Mouse (Mus musculus): ENCODE measurements at regions not wholly inside any gene's neighbourhood (a gene's known extent, or its start where the extent isn't known, plus 50 kb on each side); places are given as distances from the start of the nearest gene placed in this dataset.

DNA sequence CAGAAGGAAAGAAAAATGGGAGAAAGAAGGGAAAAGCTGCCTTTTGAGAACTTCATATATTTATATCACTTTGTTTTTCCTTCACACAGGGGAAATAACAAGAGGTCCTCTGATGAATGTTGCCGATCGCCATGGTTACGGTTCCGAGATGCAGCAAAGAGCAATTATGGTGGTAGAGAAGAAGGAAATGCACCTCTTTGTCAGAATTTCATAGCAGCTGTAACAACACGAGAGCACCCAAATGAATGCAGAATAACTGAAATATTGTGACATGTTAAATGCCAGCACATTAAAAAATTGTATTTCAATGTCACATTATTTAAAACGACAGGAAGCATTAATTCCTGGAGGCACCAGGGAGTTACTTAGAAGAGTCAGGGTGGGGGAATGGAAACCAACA lies 279.4 kb downstream of the Mctp2 start:
- in situ Hi-C loops (cut with MboI, MseI) = no loop called here

DNA sequence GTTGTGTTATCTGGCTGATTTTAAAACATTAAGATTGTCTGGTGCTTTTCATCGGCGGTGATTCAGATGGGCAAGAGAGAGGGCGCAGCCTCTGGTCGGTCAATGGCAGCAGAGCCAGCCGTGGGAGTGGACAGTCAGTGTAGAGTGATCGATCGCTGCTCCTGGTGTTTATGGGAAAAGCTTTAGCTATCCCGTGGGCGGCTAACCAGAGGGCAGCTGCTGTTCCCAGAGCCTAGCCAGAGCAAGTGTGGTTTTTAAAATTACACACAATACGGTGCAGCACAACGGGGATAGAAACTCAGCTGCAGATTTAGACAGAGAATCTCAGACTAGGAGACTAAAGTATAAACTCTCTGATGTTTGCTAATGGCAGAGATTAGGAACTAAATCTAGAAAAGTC lies 297.3 kb downstream of the Mctp2 start:
- in situ Hi-C loops (cut with MboI, MseI) = loop anchor here (25.0 kb wide), 1 partner anchor 1172 kb away; no protein-coding TSS in a partner anchor

DNA sequence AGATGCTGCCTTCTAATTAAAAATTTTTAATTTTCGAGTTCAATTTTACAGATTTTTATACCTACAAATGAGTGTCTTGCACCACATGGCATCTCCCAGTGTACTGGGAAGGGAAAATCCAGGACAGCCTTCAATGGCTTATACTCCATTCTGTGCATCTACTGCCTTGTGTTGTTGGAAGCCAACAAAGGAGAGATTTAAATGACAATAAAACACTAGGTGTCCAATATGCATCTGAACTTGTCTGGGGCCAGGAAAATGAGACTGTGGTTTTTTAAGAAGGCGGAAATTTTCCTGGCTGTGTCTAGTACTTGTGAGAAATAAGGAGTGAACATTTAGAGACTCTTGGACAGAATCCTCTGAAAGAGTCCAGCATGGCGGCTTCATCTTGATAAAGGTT lies 302.1 kb downstream of the Mctp2 start:
- in situ Hi-C loops (cut with MboI, MseI) = loop anchor here (25.0 kb wide), 1 partner anchor 1167 kb away; no protein-coding TSS in a partner anchor

DNA sequence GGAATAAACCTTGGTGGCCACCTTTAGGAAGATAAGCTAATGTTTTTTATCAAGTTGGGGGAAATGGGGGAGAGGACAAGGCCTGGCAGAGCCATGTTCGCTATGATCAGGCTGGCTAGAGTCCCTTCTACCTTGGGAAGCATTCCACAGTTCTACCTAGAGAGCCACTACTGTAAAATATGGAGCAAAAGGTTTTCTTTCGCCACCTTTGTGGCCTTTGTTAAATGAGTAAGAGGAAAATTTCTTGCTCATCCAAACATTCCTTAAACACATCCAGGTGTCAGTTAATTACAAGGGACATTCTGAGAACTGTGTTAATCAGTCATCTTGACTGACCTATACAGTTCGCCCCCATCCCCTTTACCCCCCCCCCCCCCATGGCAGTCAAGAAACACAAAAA lies 313.9 kb downstream of the Mctp2 start:
- in situ Hi-C loops (cut with MboI, MseI) = no loop called here

DNA sequence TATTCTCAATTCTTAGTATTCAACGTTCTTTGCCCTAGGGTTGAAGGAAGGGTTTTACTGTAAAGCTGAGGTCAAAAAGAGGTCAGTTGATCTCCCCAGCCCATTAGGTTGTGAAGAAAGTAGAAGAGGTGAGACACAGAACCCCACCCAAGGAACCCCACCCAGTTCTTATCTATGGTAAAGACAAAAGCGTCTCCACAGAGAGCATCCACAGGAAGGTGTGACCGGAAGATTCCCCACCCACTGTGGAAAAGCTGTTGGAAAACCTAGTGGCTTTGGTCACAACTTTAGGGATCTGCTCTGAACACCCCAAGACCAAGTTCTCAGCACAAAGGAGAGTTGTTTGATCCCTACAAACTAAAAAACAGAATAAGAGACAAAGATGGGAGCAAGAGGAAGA lies 314.6 kb downstream of the Mctp2 start:
- in situ Hi-C loops (cut with MboI, MseI) = no loop called here

DNA sequence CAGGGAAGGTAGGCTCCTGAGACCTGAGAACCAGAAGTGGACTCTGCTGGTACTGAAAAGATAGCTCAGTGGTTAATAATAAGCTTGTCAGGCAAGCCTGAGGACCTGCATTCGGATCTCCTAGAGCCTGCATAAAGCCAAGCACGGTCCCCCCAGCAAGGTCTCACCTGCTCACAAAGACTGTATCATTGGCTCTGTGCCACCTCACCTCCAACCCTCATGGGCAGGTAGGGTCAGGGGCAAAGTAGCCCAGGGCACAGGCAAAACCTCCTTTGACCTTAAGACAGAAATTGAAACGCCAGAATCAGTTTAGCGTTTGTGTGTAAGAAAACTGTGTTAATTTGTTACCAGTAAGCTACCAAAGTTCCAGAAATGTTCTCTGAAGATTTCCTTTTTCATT lies 315.2 kb downstream of the Mctp2 start:
- in situ Hi-C loops (cut with MboI, MseI) = no loop called here

DNA sequence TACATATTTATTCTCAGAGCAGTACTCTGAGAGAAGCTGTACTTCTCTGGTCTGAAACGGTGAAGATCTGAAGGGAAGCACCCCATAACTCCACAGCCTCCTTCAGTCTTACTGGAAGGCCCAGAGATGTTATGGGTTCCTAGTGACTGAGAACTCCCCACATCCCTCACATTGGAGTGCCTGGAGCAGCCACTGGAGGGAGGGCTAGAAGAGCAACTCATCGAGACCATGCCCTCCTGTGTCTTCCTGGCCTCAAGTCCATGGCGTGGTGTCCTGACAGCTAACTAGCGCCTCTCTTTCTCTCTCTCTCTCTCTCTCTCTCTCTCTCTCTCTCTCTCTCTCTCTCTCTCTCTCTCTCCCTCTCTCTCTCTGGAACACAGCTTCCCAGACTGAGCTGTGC lies 340.4 kb downstream of the Mctp2 start:
- in situ Hi-C loops (cut with MboI, MseI) = no loop called here

DNA sequence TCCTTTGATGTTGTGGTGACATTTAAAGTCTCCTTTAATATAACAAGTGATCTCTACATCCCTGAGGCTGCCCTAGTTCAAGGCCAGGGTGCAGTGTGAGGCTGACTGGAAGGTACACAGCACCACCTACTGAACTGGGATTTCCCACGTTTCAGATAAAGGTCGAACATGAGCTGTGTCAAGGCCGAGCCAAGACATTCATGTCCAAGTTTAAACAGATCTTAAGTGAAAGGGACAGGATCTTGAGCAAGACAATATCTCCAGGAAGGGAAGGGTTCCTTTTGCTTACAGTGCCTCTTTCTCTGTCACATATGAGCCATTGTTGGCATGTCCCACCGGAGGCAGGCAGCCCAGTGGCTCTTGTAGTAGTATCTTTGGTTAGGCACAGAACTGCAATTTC lies 343.0 kb downstream of the Mctp2 start:
- in situ Hi-C loops (cut with MboI, MseI) = no loop called here

DNA sequence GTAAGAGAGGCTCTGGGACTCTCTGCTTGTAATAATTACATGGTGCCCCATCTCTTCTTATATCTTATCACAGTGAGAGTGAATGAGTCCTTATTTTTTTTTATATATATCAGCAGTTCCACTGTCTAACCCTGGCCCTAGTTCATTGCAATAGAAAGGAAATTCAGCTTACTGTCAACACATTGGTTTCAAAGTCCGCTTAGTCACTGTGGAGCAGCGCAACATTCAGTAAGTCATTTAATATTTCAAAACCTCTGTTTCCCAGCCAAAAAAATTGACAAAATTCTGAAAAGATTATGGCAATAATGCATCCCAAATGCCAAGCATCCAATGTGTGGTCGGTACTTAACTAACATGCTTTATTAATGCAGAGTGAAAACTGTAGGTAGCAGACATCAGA lies 343.6 kb downstream of the Mctp2 start:
- in situ Hi-C loops (cut with MboI, MseI) = no loop called here

DNA sequence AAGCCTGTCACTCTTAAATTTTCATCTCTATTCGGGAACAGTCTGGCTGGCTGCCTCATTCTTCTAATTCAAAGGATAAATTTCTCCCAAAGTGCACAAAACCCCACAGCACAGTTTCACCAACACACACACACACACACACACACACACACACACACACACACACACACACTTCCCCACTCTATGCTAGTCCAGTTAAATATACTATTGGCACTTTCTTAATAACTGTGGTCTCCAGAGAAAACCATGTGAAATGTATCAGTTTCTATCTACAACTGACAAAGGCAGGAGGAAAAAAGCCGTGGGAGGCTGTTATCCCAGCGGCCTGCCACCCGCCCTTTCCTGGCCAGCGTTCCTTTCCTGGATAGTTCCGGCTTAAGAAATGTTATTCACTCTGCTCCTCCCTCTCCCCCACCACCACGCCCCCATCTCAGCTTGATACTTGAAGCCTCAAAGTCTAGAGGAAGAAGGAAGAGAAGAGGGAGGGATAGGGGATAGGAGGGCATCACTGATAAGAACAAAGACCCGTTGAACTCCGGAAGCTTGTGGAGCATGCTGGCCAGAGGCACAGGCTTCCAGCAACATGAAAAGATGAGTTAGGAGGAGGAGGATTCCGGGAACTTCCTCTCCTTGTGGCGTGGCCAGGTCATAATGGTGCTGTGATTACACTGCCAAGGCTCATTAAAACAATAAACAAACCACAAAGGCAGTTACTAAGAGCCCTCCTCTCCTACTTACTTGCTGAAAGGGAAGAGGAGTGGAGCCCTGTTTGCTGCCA lies 345.8 kb downstream of the Mctp2 start:
- in situ Hi-C loops (cut with MboI, MseI) = no loop called here

DNA sequence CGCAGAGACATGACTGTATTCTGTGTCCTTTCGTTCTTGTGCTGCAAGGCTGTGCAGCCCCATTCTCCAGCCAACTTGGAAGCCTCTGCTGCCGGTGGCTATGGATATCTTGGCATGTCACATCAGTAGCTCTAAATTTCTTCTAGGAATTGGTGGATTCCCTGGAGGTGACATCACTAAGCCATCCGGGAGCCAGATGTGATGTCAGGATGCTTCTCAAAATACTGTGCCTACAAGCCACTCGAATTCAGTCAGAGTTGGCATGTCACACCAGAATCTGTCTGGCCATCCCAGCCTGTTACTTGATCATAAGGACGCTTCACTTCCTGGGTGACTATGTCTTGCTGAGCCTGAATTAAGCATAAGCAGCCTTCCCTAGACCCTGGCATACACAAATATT lies 359.9 kb downstream of the Mctp2 start:
- in situ Hi-C loops (cut with MboI, MseI) = loop anchor here (5.0 kb wide), 1 partner anchor 96 kb away; no protein-coding TSS in a partner anchor

DNA sequence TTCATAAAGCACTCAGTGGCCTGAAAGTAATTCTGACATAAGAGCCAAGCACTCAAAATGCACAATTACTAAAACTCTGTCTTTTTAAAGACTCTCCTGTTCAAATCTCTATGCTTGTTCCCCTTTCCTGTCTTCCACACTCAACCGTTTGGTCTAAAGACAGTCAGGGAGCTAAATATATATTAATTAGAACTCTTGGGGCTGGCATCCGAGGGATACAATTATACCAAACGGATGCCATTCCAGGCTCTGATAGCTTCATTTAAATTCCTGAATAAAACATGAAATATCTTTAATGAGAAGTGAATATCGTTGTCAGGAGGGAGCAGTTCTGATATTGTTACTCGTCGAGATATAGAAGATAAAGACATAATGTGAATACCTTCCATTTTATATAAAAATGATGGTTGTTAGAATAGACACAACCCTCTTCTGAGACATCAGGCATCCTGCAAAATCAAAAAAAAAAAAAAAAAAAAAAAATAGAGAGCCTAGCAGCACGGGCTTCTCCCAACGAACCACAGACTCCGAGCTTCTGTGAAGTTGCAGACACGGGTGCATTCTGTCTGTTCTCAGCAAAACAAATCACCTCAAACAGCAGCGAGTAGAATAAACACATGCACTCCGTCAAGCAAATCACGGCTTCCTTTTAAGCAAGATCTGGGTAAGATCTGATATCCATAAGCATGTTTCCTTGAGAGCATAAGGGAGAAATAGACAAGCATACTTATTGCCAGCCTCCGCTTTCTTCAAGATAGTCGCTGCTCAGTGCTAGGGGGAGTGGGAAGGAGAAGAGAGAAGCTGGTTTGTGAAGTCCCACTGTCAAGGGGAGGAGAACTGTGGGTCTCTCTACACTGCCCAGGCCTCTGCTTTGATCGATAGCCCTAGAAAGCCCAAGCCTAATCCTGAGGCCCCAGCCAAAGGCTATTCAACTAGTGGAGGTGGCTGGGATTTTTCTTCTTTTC lies 363.0 kb downstream of the Mctp2 start:
- in situ Hi-C loops (cut with MboI, MseI) = no loop called here

DNA sequence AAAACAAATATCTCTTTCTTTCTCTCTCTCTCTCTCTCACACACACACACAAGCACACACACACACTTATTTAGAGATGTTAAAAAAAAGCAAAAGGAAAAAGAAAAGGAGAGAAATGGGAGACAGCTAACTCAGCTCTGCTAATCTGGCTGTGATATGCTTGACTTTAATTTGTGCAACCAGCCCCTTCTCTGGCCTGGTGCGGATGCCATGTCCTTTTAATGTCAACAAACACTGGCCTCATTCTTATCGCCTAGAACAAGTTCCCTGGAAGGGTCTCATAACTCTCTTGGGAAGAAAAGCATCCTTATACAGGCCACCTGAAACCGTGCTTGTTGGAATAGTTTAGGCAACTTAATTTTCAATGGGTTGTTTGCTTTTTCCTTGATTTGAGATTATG lies 368.7 kb downstream of the Mctp2 start:
- in situ Hi-C loops (cut with MboI, MseI) = loop anchor here (5.0 kb wide), 1 partner anchor 435 kb away; no protein-coding TSS in a partner anchor

DNA sequence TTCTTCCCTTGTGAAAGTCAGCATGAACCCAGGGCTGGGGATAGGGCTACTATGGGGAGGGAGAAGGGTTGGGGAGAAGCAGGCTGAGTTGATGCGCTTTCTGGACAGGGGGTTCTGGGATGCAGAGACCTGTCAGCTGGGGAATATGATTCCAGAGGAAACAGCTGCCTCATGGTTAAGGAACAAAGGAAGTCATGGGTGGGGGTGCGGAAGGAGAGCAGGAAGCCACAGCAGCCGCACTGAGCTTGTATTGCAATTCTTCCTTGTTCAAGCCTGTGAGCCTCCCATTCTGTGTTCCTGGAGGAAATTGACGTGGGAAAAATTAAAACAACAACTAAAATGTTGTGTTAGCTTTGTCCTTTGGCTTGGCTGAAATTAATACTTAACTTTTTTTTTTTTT lies 369.7 kb downstream of the Mctp2 start:
- in situ Hi-C loops (cut with MboI, MseI) = loop anchor here (5.0 kb wide), 1 partner anchor 436 kb away; no protein-coding TSS in a partner anchor
